In genomic region chr2:133159398-133159797, GRCm38 (mm10) we compare ENCODE assay signal across 26 mouse cellular contexts.
DNase-seq lines count a peak whose midpoint lies in the region; ATAC-seq lines count a peak whose summit lies in the region.
"Had no signal": no experiment of that assay in that cellular context is flagged by ENCODE, and none has a peak within 500 bp of the region (broad histone marks: within the 10 kb centered on the region; RNA-seq: fewer than 3 reads in every experiment).

No protein-coding gene starts in this region.

- DNase-seq in gastrocnemius, postnatal 25 days = peak; percentile 13
- DNase-seq in gastrocnemius, postnatal 36 days = no peak
- peak; percentile 6 for DNase-seq in liver
- no peak for DNase-seq in liver, embryonic 11.5 days (ENCODE audit: low spot score)
- DNase-seq in ovary, adult 18-20 months (ENCODE audit: low spot score) = peak; percentile 25
- DNase-seq in ovary, postnatal 14 days (ENCODE audit: low spot score) = no peak
- peak; percentile 22 for DNase-seq in skeletal muscle tissue, adult 2 months (ENCODE audit: low read depth, low spot score)
- no peak for DNase-seq in testis, postnatal 14 days (ENCODE audit: low spot score)
- DNase-seq: adrenal gland, postnatal 10 days; B cell, adult 2 months; cerebellum, adult 2 months; cerebellum, postnatal 25 days; kidney, adult 2 months; kidney, postnatal 10 days; lung, adult 18-20 months; right cerebral cortex, postnatal 14 days; spleen, adult 18-20 months; thymus, postnatal 14 days had no signal

- H3K36me3 ChIP-seq in liver, embryonic 11.5 days (ENCODE audit: control insufficient read depth, insufficient read depth, low read length) = no peaks in the 10 kb centered on the region
- H3K36me3 ChIP-seq: embryonic facial prominence, embryonic 13.5 days; G1E; hindbrain, embryonic 15.5 days; limb, embryonic 15.5 days; midbrain, embryonic 10.5 days had no signal

- 18% methylated on average over 2 of the region's 2 CpGs for WGBS in liver, embryonic 11.5 days

- no peak for ATAC-seq in liver, embryonic 11.5 days (replicated peaks; ENCODE audit: low FRiP score)
- ATAC-seq: forebrain, embryonic 13.5 days had no signal

- no peaks in the 10 kb centered on the region for H3K27me3 ChIP-seq in liver, embryonic 11.5 days (replicated peaks; ENCODE audit: control insufficient read depth, insufficient read depth, low read length)
- H3K27me3 ChIP-seq: CH12.LX; embryonic facial prominence, embryonic 13.5 days; forebrain, embryonic 13.5 days; hindbrain, embryonic 15.5 days; limb, embryonic 15.5 days had no signal

- intact Hi-C loops in gastrocnemius, postnatal 36 days (cut with DNase I) = no loop called here

- no peaks in the 10 kb centered on the region for H3K9me3 ChIP-seq in liver, embryonic 11.5 days (ENCODE audit: control insufficient read depth, low read length)
- H3K9me3 ChIP-seq: embryonic facial prominence, embryonic 13.5 days; forebrain, embryonic 13.5 days; hindbrain, embryonic 15.5 days; limb, embryonic 15.5 days; midbrain, embryonic 10.5 days had no signal

- no peak overlapping the region for H3K27ac ChIP-seq in liver, embryonic 11.5 days (ENCODE audit: low read depth, low read length)
- H3K27ac ChIP-seq: embryonic facial prominence, embryonic 13.5 days; forebrain, embryonic 13.5 days; hindbrain, embryonic 15.5 days; left cerebral cortex, adult 2 months; limb, embryonic 15.5 days; midbrain, embryonic 10.5 days had no signal

- H3K4me2 ChIP-seq in liver, embryonic 11.5 days = no peak overlapping the region
- H3K4me2 ChIP-seq: embryonic facial prominence, embryonic 13.5 days; forebrain, embryonic 13.5 days; hindbrain, embryonic 15.5 days; limb, embryonic 15.5 days had no signal

- H3K9ac ChIP-seq in liver, embryonic 11.5 days (ENCODE audit: low read depth, low read length) = no peak overlapping the region
- H3K9ac ChIP-seq: embryonic facial prominence, embryonic 13.5 days; forebrain, embryonic 13.5 days; hindbrain, embryonic 15.5 days; limb, embryonic 15.5 days had no signal

- H3K4me3 ChIP-seq in liver, embryonic 11.5 days (ENCODE audit: low read depth, low read length) = no peak overlapping the region
- H3K4me3 ChIP-seq: embryonic facial prominence, embryonic 13.5 days; forebrain, embryonic 13.5 days; hindbrain, embryonic 15.5 days; left cerebral cortex, adult 2 months; limb, embryonic 15.5 days; midbrain, embryonic 10.5 days had no signal

- no peaks in the 10 kb centered on the region for H3K4me1 ChIP-seq in liver, embryonic 11.5 days (replicated peaks; ENCODE audit: control insufficient read depth, insufficient read depth, low read length)
- H3K4me1 ChIP-seq: embryonic facial prominence, embryonic 13.5 days; forebrain, embryonic 13.5 days; hindbrain, embryonic 15.5 days; limb, embryonic 15.5 days had no signal

Comparison
In these comparisons a context has a peak if more than half of its experiments do, and no peak if none do; other contexts are left out.
1. DNase-seq: peak in gastrocnemius, postnatal 25 days (single experiment), liver (single experiment), ovary, adult 18-20 months (single experiment) and skeletal muscle tissue, adult 2 months (single experiment); none in gastrocnemius, postnatal 36 days (0 of 2), liver, embryonic 11.5 days (single experiment), ovary, postnatal 14 days (single experiment) and testis, postnatal 14 days (single experiment).